Mouse (Mus musculus): ENCODE measurements around the gene Irf3.

Irf3 gene

DNA sequence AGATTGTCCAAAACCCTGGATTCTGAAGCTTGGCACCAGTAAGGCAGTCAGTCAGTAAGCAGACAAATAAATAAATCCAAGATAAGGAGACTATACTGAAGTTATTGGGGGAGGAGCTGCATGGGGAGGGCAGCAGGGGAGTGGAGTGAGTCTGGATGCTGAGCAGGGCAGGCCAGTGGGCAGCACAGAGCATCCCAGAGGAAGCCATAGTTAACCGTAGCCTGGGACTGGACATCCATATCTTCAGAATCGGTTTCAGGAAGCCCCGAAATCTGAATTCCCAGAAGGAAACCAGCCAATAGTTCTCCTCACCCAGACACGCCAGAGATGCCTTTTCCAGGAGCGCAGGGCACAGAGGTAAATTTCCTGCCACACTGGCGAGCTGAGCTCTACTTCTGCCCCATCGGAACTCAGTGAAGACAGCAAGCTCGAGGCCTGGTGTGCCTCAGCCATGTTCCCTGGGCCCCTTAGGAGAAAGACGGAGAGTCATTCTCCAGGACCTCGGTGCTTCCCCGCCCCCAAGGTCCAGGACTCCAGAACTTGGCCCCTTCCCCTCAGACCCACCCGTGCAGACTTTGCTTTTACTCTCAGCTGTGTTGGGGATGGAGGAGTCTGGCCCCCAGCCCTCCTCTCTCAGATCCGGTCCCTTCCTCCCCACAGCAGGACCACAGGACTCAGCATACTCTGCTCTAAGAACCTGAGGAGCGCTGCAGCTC is 23.9 kb upstream of the Irf3 start:
- CTCF ChIA-PET: no interaction called here

DNA sequence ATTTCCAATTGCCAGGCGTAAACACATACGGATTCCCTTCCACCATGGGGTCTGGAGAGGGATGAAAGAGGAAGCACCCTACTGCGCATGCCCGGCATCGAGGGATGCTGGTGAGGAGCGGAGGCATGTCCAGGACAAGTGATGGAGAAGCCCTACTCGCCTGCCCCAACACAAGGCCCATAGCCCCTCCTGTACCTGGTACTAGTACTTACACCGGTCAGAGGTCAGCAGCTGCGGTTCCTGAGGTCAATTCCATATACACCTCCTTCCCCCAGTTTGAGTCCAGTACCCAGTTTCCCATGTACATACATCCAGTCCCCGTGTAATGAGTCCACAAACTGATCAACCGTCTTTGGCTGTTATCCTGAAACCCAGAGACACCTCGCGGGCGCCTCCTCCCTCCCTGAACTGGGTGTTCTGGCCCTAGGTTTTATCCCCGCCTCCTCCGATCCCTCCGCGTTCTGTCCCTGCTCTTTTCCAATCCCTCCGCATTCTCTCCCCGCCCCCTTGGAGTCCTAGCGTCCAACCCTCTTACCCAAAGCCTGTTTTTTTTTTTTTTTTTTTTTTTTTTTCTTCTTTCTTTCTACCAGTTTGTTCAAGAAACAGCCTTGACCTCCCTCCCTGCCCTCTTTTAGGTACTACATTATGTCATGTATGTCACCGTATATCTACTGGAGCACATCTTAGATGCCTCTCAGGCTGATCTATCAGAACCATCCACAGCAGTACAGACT is 22.9 kb upstream of the Irf3 start, which contains the start of gene Cpt1c:
Gene Cpt1c (minus strand): TSS at position 469 of the 734 bp plus-strand sequence.
- CTCF ChIA-PET: no interaction called here

DNA sequence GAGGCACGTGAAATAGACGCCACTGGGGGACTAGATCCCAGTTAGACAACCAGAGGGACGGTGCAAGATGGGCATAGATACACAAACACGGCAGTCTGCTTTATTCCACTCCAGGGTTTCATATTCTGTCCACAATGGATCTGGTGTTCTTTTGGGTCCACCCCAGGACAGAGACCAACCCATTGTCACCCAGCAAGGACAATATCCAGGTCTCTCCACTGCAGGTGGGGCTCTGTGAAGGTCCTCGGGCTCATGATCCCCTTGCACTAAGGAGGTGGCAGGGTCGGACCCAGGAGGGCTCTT is 22.4 kb upstream of the Irf3 start:
- CTCF ChIA-PET: no interaction called here

DNA sequence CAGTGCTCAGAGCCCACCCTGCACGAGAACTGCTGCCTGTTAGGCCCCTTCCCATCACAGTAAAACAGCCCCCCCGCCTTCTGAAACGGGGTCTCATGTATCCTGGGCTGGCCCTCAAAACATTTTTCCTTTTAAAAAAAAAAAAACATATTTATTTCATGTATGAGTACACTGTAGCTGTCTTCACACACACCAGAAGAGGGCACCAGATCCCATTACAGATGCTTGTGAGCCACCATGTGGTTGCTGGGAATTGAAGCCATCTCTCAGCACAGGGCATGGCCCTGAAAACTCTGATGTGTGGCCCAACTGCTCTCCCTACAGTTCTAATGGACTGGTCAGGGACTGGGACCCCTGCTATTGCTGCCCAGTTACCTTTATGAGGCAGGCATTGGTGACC is 19.1 kb upstream of the Irf3 start:
- CTCF ChIA-PET: interaction anchor here (0.6 kb wide), 1 partner anchor 32 kb away, joined by 3 read pairs; no protein-coding TSS in a partner anchor

DNA sequence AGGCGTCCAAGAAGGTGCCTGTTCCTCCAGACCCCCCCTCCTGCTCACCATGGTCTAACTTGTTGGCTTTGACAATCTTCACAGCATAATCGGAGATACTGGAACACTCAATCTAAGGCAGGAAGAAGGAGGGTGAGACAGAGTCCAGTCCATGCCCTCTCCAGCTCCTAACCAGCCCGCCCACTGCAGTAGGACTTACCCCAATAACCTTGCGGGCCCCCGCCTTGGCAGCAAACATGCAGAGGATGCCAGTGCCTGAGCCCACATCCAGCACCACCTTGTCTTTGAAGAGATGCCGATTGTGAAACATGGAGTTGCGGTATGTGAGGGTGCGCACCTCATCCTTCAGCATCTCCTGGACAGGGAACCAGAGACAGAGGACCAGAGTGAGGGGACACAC is 15.9 kb upstream of the Irf3 start:
- CTCF ChIA-PET: no interaction called here

DNA sequence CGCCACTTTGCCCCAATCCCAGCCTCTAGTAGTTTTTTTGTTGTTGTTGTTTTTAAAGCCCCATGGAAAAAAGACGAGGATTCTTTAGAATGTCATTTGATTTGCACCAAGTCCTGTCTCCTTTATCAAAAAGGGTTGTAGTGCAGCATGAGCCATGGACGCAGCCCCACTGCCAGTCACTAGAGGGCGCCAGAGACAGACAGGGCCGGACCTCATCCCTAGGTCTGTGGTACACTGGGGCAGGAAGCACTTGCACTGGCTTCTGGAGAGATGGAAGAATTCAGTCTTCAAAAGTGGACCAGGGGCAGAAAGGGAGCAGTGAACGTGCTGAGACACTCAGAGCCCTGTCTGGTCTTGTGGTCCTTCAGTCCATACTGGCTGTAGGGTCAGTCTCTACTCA is 14.4 kb upstream of the Irf3 start:
- CTCF ChIA-PET: interaction anchor here (0.8 kb wide), 1 partner anchor 1946 kb away, joined by 3 read pairs; no protein-coding TSS in a partner anchor

DNA sequence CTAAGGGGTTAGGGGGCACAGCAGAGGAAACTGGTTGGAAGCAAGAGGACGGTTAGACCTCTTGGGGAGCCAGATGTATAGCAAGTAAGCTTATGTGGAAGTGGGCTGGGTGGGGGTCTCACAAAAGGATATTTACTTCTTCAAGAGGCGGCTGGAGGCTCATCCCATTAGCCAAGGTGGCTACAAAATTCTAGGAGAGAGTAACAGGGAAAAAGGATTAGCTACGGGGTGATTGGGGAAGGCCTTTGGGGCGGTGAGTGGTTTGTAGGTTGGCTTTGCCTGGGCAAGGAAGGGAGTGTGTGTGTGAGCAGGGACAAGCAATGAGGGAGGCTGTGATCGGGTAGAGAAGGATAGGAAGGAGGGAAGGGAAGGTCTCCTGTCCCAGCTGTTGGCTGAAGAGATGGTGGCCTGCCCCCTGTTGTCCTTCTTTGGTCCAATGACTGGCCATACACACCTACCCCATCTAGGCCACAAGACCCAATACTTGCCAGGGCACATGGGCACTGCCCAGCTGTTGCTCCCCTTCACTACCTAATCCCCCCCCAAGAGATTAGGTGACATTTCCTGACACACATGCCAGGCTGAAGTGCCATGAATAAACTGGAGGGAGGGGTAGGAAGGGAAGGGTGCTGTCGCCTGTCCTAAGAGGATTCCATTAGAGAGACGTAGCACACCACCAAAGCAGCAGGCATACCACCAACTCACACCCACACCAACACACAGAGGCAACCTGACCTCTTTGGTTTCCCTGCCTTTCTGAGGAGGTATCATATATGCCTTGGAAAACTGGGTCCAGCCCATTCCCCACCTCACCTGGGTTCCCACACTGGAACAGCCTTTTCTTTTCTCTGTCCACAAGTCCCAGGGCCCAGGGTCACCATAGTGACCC is 13.3 kb upstream of the Irf3 start:
- CTCF ChIA-PET: interaction anchor here (0.7 to 0.8 kb wide), 2 partner anchors 14 to 380 kb away, joined by 3 read pairs; partner anchors contain the start of genes Bcl2l12 and Irf3

DNA sequence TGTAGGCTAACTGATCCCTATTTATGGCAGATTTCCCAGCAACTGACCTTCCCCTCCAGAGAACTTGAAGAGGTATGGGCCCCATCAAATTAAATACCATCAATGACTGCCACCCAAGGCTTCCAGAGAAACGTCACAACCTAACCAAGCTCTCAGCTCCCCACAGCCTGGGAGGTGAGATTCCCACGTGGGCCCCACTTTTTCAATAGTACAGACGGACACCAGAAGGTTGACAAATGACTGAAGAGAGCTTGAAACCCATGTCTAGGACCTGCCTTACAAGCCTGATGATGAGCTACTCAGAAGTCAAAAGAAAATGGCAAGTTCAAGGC is 12.6 kb upstream of the Irf3 start:
- CTCF ChIA-PET: interaction anchor here (0.7 kb wide), 1 partner anchor 380 kb away, joined by 3 read pairs; no protein-coding TSS in a partner anchor

DNA sequence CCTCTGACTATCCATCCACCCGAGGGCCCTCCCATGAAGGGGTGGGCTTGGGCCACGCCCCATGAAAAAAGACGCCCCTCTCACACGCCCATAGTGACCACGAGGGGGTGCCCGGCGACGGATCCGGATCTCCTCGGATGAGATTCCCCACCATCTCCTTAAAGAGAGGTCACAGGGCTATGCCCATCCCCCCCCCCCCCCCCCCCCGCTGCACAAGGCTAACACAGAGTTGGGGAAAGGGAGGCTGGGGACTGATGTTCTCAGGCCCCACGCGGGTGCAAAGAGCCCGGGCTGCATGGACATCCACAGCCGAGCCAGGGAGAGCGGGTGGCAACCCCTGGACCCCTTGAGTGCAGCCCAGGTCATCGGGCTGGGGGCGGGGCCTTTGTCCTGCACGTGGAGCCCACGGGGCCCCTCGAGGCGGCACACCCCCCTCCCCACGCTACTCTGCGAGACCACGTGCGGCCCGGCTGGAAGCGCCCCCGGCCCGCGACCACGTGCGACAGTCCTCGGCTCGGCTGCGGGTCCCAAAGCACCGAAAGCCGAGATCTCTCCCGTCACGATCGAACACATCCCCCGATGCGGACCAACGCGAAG is 11.8 kb upstream of the Irf3 start:
- CTCF ChIA-PET: no interaction called here

DNA sequence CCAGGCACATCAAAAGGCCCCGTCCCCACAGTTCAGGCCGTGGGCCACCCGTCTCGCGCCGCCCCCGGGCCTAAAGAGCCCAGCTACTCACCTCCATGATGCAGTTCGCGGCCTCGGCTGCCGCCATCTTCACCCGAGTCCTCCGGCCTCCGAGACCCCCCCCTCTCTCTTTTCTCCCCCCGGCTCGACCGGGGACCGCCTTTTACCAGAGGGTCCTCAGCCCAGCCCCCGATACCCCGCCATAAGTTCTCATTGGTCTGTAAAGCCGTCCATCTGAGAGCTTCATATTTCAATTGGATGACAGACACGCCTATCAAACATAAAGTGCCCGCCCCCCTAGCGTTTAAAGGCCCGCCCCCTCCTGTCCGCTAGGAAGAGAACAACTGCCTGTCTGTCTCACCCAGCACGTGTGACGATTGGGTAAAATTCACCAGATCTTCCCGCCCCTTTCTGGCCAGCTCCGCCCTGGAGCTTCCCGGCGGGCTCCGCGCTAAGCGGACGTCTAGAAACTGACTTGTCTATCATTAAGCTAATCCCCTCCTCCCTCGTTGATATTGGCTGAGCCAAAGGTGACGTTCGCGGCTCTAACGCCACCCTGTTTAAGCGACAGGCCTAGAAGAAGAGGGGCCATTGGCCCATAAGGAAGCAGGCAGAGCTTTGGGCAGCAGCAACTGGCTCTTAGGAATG is 11.1 kb upstream of the Irf3 start, which contains the start of gene Prmt1:
Gene Prmt1 (minus strand): TSS at position 377 of the 687 bp plus-strand sequence.
- CTCF ChIA-PET: no interaction called here

DNA sequence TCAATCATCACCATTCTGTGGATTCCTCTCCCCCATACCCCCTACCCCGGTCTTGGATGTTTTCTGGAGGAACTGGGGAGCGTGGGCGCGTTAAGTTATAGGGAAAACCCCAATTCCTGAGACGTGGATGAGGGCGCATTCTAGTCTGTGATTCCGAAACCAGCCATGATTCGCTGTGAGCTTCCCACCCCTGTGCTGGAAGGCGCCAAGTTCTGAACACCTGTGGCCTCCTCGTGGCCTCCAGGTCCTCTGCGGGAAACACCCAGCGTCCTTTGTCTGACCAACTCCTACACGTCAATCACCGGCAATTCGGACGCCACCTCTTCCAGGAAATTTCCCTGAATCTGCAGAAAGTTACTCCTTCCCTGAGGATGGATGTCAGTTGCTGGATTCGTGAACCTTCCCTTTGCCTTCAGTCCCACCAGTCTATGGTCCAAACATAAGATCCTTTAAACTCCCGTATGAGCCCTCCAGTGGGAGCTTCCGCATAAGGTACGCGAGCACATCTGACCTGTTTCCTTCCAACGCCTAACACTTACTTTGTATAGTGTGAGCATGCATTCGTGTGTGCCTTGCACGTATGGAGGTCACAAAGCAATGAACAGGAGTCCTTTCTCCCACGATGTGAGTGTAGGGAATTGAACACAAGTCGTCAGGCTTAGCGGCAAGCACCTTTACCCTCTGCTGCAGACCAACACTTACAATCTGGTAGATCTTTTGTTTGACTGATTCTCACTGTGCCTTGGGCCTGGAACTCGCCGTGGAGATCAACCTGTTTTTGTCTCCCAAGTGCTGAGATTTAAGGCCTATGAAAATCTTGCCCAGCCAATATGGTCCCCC is 10.3 kb upstream of the Irf3 start:
- CTCF ChIA-PET: no interaction called here

DNA sequence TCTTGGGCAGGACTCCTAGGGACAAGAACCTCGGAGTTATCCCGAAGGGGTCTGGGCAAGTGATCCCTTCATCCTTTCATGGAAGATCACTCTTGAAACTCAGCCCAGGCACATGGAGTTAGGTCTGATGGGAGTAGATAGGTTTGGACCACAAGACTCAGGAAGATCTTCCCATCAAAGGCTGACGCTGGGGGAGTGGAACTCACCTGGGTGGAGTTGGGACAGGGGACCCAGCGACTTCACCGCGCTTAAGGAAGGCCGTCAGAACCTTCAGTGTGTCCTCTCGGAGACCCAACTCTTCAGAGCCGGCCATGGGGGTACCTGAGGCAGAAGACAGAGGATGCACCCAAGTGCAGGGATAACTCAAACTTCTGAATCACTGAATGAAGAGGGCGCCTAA is 776 bp upstream of the Irf3 start:
- CTCF ChIA-PET: no interaction called here

DNA sequence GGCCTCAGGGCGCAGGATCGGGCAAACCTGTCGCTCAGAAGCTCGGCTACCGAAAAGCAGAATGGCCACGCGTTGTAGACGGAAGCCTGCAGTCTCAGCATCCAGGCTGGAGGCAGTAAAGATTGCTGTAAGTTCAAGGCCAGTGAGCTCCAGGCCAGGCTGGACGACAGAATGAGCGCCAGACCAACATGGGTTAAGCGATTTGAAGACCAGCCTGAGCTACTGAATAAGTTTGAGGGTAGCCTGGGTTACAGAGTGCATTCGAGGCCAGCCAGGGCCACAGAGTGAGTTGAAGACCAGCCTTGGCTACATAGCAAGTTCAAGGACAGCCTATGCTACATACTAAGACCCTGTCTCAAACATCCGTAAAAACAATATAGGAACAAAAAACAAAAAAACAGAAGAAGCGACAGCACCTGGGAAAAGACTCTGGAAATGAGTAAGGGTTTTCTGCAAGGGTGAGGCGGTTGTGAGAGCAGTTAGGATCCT is 536 bp downstream of the Irf3 start:
- CTCF ChIA-PET: interaction anchor here (0.6 to 1.2 kb wide), 2 partner anchors 14 to 18 kb away, joined by 3 read pairs; partner anchors contain the start of gene Scaf1

DNA sequence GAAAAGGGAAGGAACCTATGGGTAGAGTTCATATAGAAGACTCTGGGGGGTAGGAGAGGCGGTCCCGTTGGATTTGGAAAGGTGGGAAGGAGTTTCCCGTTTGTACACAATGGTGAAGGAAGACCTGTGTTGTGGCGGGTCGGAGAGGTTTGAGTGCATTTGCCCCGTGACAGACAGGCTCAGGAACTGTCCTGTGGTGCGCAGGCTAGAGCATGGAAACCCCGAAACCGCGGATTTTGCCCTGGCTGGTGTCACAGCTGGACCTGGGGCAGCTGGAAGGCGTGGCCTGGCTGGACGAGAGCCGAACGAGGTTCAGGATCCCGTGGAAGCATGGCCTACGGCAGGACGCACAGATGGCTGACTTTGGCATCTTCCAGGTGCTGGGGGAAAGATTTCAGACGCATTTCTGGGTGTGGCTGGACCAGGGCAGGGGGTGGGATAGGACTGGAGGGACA is 1.1 kb downstream of the Irf3 start, which contains the start of gene Bcl2l12:
Gene Bcl2l12 (minus strand): TSS at position 212 of the 455 bp plus-strand sequence.
- CTCF ChIA-PET: interaction anchor here (1.2 kb wide), 1 partner anchor 15 kb away, joined by 3 read pairs; no protein-coding TSS in a partner anchor

DNA sequence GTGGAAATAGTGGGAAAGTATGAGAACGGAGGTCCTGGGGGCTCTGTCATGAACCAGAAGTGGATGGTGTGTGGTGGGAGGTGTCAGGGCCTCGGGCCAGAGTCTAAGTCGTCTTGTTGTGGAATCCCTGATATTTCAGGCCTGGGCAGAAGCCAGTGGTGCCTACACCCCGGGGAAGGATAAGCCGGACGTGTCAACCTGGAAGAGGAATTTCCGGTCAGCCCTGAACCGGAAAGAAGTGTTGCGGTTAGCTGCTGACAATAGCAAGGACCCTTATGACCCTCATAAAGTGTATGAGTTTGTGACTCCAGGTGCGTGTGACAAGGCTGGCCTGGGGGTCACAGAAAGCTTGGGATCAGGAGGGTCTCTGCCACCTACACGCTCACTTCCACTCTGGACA is 2.3 kb downstream of the Irf3 start:
- CTCF ChIA-PET: no interaction called here

DNA sequence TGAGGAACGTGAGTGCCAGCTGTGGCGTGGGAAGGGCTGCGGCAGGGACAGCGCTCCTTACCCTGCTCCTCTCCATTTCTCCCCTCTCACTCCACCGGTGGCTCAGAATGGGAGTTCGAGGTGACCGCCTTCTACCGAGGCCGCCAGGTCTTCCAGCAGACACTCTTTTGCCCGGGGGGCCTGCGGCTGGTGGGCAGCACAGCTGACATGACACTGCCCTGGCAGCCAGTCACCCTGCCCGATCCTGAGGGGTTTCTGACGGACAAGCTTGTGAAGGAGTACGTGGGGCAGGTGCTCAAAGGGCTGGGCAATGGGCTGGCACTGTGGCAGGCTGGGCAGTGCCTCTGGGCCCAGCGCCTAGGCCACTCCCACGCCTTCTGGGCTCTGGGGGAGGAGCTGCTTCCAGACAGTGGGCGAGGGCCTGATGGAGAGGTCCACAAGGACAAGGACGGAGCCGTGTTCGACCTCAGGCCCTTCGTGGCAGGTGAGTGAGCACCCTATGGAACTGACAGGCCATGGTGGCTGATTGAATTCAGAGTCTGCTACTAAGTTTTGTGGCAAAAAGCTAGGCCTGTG is 3.2 kb downstream of the Irf3 start:
- CTCF ChIA-PET: no interaction called here

DNA sequence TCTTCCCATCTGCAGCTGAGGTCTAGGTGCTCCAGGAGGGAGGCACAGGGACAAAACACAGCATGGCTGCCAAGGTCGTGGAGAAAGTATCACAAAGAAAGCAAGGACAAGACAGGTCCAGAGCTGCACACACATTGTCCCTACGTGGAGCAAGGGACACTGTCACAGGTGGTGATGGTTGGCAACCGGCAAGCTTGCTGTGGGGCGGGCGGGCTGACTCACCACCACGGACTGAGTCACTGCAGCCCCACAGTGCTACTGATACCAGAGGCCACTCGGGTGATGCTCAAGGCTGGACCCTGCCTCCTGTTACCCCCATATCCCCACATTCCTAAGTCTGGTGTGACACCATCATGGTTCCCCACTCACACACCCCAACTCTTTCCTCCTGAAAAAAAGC is 5.0 kb downstream of the Irf3 start:
- CTCF ChIA-PET: no interaction called here

DNA sequence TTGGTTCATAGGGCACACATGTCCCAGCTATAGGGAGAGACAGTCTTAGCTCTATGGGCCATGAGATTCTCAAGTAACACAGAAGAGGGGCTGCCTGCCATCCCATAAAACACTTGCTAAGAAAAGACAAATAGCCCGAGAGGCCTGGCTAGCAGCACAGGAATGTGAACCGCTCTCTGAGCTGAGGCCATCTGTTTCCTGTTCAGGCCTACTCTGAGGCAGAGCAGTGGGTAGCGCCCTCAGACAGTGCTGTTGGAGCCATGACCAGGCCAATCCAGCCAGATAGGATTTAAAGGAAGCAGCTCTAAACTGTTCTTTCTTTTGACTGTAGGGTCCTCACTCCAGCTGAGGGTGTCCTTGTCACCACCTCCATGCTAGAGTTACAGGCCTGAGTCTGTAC is 7.1 kb downstream of the Irf3 start:
- CTCF ChIA-PET: no interaction called here

DNA sequence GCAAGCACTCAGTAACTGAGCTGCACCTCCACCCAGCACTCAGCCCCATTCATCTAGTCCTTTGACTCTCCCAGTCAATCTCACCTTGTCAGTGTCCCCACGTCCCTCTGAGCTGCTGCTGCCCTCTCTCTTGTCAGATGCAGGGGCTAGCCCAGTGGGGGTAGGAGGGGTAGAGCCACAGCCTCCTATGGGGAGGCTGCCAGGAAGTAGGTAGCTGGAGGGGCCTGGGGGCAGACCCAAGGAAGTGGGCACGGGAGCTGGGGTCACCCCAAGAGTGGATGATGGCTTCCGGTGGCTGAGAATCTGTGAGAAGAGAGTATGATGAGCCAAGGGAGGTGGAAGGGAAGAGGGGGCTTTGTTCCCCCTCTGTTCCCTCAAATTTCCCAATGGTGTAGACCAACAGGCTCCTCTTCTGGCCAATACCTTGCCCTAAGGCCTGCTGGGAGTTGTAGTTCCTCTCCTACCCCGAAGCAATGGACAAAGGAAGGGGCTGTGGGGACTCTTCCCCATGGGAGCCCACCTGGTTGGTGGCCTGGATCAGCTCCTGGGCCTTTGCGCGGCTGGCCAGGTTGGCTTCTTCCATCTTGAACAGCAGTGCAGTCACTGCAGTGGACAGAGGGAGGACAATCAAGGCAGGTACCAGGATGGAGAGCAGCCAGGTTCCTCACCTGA is 8.0 kb downstream of the Irf3 start:
- CTCF ChIA-PET: no interaction called here

Measured in spleen, embryonic (tissue).